Mouse (Mus musculus) 3T3-L1 (cell line): ENCODE results near the gene Csnk2a2.

Source experiments
- DNase-seq: peaks from one replicate; pipeline ENCODE4 v3.0.0-alpha.2; 2015; ENCODE audit warnings: low read depth, low spot score

The Csnk2a2 gene

DNA sequence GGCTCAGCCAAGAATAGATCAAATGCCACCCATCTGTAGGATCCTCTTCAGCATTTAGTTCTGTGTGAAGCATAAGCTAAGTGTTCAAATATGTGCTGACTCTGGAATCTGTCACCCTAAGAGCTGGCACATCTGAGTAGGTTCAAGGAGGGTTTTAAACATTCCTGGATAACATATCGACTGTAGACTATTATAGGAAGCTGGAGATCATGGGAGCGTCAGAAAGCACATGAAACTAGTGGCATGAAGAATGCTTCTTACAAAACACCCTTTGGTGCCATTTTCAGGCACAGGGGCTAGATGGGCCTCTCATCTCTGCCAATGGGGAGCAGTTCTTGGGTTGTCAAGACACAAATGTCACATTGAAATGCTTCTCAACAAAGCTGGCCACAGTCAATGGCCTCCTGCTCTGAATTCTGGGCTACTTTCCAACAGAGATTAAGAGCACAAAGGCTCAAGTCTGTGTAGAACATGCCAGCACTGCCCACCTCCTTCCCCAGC, 63.0 kb downstream of the Csnk2a2 start:
- DNase-seq = peak; percentile 63

DNA sequence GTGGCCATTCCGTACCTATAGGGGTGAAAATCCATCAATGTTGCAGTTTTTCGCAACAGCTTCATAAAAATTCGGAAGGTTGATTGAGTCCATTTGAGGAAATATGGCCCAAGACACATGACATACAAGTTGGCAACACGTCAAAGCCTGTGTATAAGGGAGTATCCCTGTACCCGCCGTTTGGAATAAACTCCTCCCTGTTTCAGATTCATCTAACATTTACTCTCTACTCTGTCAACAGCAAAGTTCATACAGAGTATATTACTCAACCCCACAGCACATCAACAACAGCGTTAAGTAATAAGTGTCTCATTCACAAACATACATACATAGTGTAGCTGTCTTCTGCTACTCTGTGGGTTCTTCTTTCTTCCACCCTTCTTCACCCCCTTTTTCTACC, 65.2 kb downstream of the Csnk2a2 start:
- no peak for DNase-seq

DNA sequence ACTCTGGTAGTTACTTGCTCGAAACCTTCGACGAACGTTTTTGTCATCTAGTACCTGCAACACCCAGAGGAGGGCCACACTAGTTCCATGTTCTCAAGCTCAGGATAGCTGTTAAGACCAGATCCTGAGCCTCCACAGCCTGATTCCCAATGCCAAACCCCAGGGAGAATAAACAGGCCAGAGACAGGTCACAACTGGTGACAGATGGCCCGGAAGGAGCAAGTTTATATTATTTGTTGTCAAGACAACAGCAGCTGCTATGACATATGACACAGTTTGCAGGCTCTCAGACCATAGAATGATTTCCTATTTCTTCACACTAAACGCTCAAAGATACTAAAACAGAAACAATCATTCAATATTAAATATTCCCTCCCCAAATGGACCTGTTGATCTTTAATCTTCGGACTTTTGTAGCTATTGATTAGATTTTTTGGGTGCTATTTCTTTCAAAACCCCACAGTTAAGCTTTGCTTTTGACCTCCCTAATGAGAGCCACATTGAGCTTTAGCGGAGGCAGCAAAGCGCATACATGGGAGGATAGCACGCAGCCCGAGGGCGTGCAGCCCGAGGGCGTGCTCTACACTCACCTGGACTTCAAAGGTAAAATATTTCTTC, 67.5 kb downstream of the Csnk2a2 start:
- DNase-seq = no peak

GRCm38 (mm10) chr8:95411309-95411972, 78.4 kb downstream of the Csnk2a2 start:
- no peak for DNase-seq

DNA sequence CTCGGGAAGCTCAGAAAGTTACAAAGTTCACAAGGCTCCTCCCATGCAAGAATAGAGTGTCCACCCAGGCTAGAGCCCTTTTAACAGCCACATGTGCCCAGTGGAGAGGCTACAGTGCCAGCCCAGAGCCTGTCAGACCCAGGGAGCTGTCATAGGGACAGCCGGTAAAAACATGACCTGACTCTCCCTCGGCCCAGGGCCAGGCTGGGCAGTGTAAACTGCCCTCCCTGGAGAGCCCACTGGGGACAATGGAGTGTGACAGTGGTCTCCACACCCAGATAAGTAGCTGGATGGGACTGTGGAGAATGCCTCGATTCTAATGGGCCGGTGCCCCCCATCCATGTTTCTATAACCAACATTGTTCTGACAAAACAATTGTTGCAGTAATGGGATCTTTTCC, 80.3 kb downstream of the Csnk2a2 start:
- no peak for DNase-seq

DNA sequence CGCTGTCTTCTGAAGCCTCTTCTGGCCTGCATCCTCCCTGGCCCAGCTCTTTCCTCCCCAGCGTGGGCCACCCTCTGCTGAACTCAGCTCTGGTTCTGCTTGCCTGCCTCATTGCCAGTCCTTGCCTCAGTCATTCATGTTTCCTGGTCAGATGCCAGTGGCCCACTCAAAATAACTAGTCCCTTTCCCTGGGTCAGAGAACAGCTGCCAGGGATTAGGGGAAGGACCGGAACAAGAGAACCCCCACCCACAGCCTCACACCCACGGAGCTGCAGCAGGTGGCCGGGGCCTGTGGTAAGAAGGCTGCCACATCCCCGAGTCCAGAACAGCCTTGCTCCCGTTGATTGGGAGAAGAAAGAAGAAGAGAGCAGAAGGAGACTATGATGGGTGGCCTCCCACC, 88.7 kb downstream of the Csnk2a2 start:
- no peak for DNase-seq

DNA sequence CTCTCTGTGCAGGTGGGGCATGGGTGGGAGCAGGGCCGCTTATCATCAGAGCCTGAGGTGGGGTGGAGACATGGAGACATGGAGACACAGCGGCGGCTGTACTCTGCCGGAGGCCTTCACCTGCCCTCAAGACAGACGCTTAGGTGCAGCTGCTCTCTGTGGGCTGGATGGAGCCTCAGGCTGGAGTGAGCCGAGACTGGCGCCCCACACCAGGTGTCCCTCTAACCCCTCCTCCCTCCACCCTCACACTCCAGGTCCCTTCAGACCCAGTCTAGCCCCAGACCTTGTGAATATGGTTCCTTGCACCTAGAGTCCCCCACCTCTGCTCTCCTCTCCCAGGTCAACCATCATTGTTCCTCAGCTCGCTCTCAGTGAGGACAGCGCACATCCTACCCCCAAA, 90.7 kb downstream of the Csnk2a2 start:
- DNase-seq = no peak

DNA sequence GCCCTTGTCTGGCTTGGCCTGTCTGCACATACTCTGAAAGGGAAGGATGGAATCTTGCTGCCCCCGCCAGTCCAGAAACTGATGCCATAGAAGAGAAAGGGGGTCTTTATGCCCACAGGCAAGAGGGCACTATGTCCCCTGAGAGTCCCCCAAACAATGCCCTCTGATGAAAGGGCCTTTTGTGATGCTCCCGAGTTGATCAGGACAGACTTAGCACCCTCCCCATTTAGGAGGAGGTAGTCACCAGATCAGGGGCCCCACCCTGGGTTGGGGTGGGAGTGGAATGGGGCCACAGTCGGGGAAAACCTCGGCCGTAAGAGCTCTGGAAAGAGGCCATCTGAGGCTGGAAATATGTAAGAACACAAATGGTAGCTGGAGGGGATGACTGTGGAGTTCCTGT, 92.6 kb downstream of the Csnk2a2 start:
- no peak for DNase-seq

DNA sequence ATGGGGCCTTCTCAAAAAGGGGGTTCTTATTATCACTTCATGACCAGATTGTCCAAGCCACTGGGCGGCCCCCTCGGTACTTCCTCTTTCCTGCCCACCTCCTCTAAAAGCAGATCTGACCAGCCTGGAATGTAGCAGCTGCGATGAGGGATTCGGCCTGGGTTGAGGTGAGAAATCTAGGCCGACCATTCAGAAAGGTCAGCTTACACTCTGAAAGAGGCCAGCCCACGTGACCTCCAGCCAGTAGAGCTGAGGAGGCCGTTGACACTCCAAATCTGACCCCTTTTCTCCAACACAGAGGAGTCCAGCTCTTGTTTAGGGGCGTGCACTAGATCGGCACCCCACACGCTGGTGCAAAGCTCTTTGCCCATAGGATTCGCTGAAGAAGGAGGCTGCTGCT, 93.1 kb downstream of the Csnk2a2 start:
- no peak for DNase-seq
